Comparison of ENCODE assay signal across 8 mouse cellular contexts in genomic region chr17:26780750-26781571, GRCm38 (mm10). TPM values are rescaled to one million over a fixed set of nuclear protein-coding genes. Genes with fewer than 3 reads are reported as not detected.
DNase-seq lines count a peak whose midpoint lies in the region; ATAC-seq and TF ChIP-seq lines count a peak whose summit lies in the region.

Gene Bnip1 (plus strand): TSS chr17:26781066.

- H3K27me3 ChIP-seq in forebrain, embryonic 10.5 days (ENCODE audit: poor library complexity, severe bottlenecking): 0 out of 2 replicates have a peak, but pooled peaks cover 9% of the 10 kb centered on the region
- no peaks in the 10 kb centered on the region for H3K27me3 ChIP-seq in heart, embryonic 15.5 days
- H3K27me3 ChIP-seq in liver, embryonic 14.5 days (ENCODE audit: control insufficient read depth, insufficient read depth, low read length): no peaks in the 10 kb centered on the region
- H3K27me3 ChIP-seq in neural tube, embryonic 11.5 days (ENCODE audit: control insufficient read depth, insufficient read depth, low read length): no peaks in the 10 kb centered on the region
- H3K27me3 ChIP-seq in stomach, postnatal 0 days (ENCODE audit: control insufficient read depth, insufficient read depth, low read length): no peaks in the 10 kb centered on the region

- peak; percentile 48; the same call in 1 of the 2 replicates for TF ChIP-seq EP300 in liver, embryonic 14.5 days (IDR thresholded peaks at IDR 0.05; ENCODE audit: low read depth)
- TF ChIP-seq EP300 in stomach, postnatal 0 days (optimal IDR thresholded peaks at IDR 0.05): no peak

- peaks cover 26% of the 10 kb centered on the region for H3K36me3 ChIP-seq in forebrain, embryonic 10.5 days (replicated peaks)
- peaks cover 27% of the 10 kb centered on the region for H3K36me3 ChIP-seq in heart, embryonic 15.5 days
- peaks cover 4% of the 10 kb centered on the region; the same call in 1 of the 2 replicates for H3K36me3 ChIP-seq in liver, embryonic 14.5 days (replicated peaks; ENCODE audit: control insufficient read depth, insufficient read depth, low read depth)
- 0 out of 2 replicates have a peak, but pooled peaks cover 2% of the 10 kb centered on the region for H3K36me3 ChIP-seq in neural tube, embryonic 11.5 days (ENCODE audit: control insufficient read depth, insufficient read depth, low read length)
- peaks cover 2% of the 10 kb centered on the region; the same call in 1 of the 2 replicates for H3K36me3 ChIP-seq in stomach, postnatal 0 days (ENCODE audit: control insufficient read depth, insufficient read depth, low read length)

- H3K27ac ChIP-seq in forebrain, embryonic 10.5 days: peak within 1 kb of the TSS; percentile 92
- H3K27ac ChIP-seq in heart, embryonic 15.5 days: peak within 1 kb of the TSS; percentile 82
- peak within 1 kb of the TSS; percentile 71 for H3K27ac ChIP-seq in liver, embryonic 14.5 days
- H3K27ac ChIP-seq in neural tube, embryonic 11.5 days (ENCODE audit: low read depth, low read length): 0 out of 2 replicates have a peak within 1 kb of the TSS, but pooled peaks have one; percentile 39
- peak within 1 kb of the TSS; percentile 93 for H3K27ac ChIP-seq in stomach, postnatal 0 days (replicated peaks)

- peak within 1 kb of the TSS; percentile 81 for H3K4me3 ChIP-seq in forebrain, embryonic 10.5 days
- H3K4me3 ChIP-seq in heart, embryonic 15.5 days: peak within 1 kb of the TSS; percentile 60
- peak within 1 kb of the TSS; percentile 72 to 96 for H3K4me3 ChIP-seq in liver, embryonic 14.5 days (ENCODE audit: insufficient read depth in 1 of 2, low read depth in 2 of 2, low read length in 2 of 2)
- peak within 1 kb of the TSS; percentile 81 for H3K4me3 ChIP-seq in neural tube, embryonic 11.5 days (ENCODE audit: low read depth, low read length)
- H3K4me3 ChIP-seq in stomach, postnatal 0 days (ENCODE audit: low read depth, low read length): peak within 1 kb of the TSS; percentile 82

- ATAC-seq in heart, embryonic 15.5 days (replicated peaks; ENCODE audit: insufficient number of reproducible peaks, insufficient read depth, low FRiP score, low read depth): peak; percentile 72; the same call in 1 of the 2 replicates
- ATAC-seq in liver, embryonic 14.5 days (ENCODE audit: insufficient read depth): peak; percentile 81
- ATAC-seq in neural tube, embryonic 11.5 days (ENCODE audit: insufficient read depth, low FRiP score, low TSS enrichment): no peak
- peak; percentile 76 for ATAC-seq in stomach, postnatal 0 days (ENCODE audit: low FRiP score, low TSS enrichment)

- H3K4me2 ChIP-seq in heart, embryonic 15.5 days: peak within 1 kb of the TSS; percentile 77
- H3K4me2 ChIP-seq in liver, embryonic 14.5 days (ENCODE audit: low read depth): peak within 1 kb of the TSS; percentile 81
- H3K4me2 ChIP-seq in neural tube, embryonic 11.5 days (ENCODE audit: low read depth): peak within 1 kb of the TSS; percentile 70
- peak within 1 kb of the TSS; percentile 84 for H3K4me2 ChIP-seq in stomach, postnatal 0 days (replicated peaks; ENCODE audit: low read depth)

- peak within 1 kb of the TSS; percentile 55 for H3K9ac ChIP-seq in heart, embryonic 15.5 days
- H3K9ac ChIP-seq in liver, embryonic 14.5 days (replicated peaks): peak within 1 kb of the TSS; percentile 72
- peak within 1 kb of the TSS; percentile 83 for H3K9ac ChIP-seq in neural tube, embryonic 11.5 days (ENCODE audit: low read length)
- peak within 1 kb of the TSS; percentile 84 for H3K9ac ChIP-seq in stomach, postnatal 0 days (ENCODE audit: low read length)

- under 1% methylated on average over 42 of the region's 42 CpGs for WGBS in forebrain, embryonic 10.5 days
- WGBS in heart, embryonic 15.5 days: under 1% methylated on average over 42 of the region's 42 CpGs
- WGBS in liver, embryonic 14.5 days (ENCODE audit: insufficient replicate concordance): 1% methylated on average over 42 of the region's 42 CpGs
- WGBS in neural tube, embryonic 11.5 days: under 1% methylated on average over 42 of the region's 42 CpGs
- under 1% methylated on average over 42 of the region's 42 CpGs for WGBS in stomach, postnatal 0 days

- peak; percentile 28; the same call in 1 of the 2 replicates for TF ChIP-seq POLR2A in brain, embryonic 14.5 days (IDR thresholded peaks at IDR 0.05; ENCODE audit: borderline replicate concordance, extremely low read depth, insufficient read depth, insufficient read length, poor library complexity, severe bottlenecking)

- H3K9me3 ChIP-seq in forebrain, embryonic 10.5 days: no peaks in the 10 kb centered on the region
- H3K9me3 ChIP-seq in heart, embryonic 15.5 days (replicated peaks): no peaks in the 10 kb centered on the region
- no peaks in the 10 kb centered on the region for H3K9me3 ChIP-seq in liver, embryonic 14.5 days (ENCODE audit: control insufficient read depth, low read length)
- H3K9me3 ChIP-seq in neural tube, embryonic 11.5 days (ENCODE audit: control insufficient read depth, low read length): no peaks in the 10 kb centered on the region
- H3K9me3 ChIP-seq in stomach, postnatal 0 days (ENCODE audit: control insufficient read depth, low read length): no peaks in the 10 kb centered on the region

- peak; percentile 87 for DNase-seq in CD4-positive, CD25-positive, alpha-beta regulatory T cell, adult 2 months (ENCODE audit: low read depth, low spot score)
- peak; percentile 93 for DNase-seq in brain, embryonic 14.5 days (ENCODE audit: low read depth)
- peak; percentile 78 for DNase-seq in forebrain, embryonic 10.5 days (ENCODE audit: extremely low spot score, low spot score)
- DNase-seq in kidney, postnatal 25 days: peak; percentile 85 to 89
- DNase-seq in liver, embryonic 14.5 days (ENCODE audit: low read depth in 3 of 3, low spot score in 3 of 3): peak; percentile 56 to 60 (median 57)
- peak; percentile 86 for DNase-seq in neural tube, embryonic 11.5 days (ENCODE audit: low spot score)
- DNase-seq in stomach, postnatal 0 days (ENCODE audit: low spot score): peak; percentile 83

- no peak for TF ChIP-seq CTCF in brain, embryonic 14.5 days (IDR thresholded peaks at IDR 0.05; ENCODE audit: borderline replicate concordance, extremely low read depth, insufficient read depth, insufficient read length)
- no peak for TF ChIP-seq CTCF in liver, embryonic 14.5 days (IDR thresholded peaks at IDR 0.05; ENCODE audit: low read depth)
- 0 out of 2 replicates have a peak, but pooled peaks have one; percentile 1 for TF ChIP-seq CTCF in stomach, postnatal 0 days (IDR thresholded peaks at IDR 0.05; ENCODE audit: low read depth)

- peaks cover 25% of the 10 kb centered on the region for H3K4me1 ChIP-seq in forebrain, embryonic 10.5 days
- peaks cover 4% of the 10 kb centered on the region for H3K4me1 ChIP-seq in heart, embryonic 15.5 days (replicated peaks)
- H3K4me1 ChIP-seq in liver, embryonic 14.5 days (replicated peaks; ENCODE audit: control insufficient read depth in 2 of 2, insufficient read depth in 2 of 2, low read length in 1 of 2): peaks cover 14 to 25% of the 10 kb centered on the region in 2 experiments
- peaks cover 10% of the 10 kb centered on the region for H3K4me1 ChIP-seq in neural tube, embryonic 11.5 days (ENCODE audit: control insufficient read depth, insufficient read depth, low read length)
- no peaks in the 10 kb centered on the region for H3K4me1 ChIP-seq in stomach, postnatal 0 days (replicated peaks; ENCODE audit: control insufficient read depth, insufficient read depth)

RNA-seq across cellular contexts. Expression of gene Bnip1, which starts in this region (rescaled TPM):
- 44.3 and 45.2 TPM in 2 replicates for polyA plus RNA-seq in brain, embryonic 14.5 days (2012; rRNA removed)
- polyA plus RNA-seq in forebrain, embryonic 10.5 days (2016; fragmentation: Nextera tagmentation; extraction: Ambion mirVana): 43.9 and 51.5 TPM in 2 replicates
- 51.6 and 53.3 TPM in 2 replicates for polyA plus RNA-seq in heart, embryonic 15.5 days (2015; fragmentation: Nextera tagmentation; extraction: Ambion mirVana)
- polyA plus RNA-seq in liver, embryonic 14.5 days (2012; rRNA removed): 10.5 and 13.7 TPM in 2 replicates
- polyA plus RNA-seq in liver, embryonic 14.5 days (2014; fragmentation: Nextera tagmentation; extraction: Ambion mirVana): 15.0 and 18.8 TPM in 2 replicates
- polyA plus RNA-seq in neural tube, embryonic 11.5 days (2014; fragmentation: Nextera tagmentation; extraction: Ambion mirVana): 49.6 and 51.6 TPM in 2 replicates
- polyA plus RNA-seq in stomach, postnatal 0 days (2015; fragmentation: Nextera tagmentation; extraction: Ambion mirVana): 33.3 and 33.9 TPM in 2 replicates

Comparison
In these comparisons a context has a peak if more than half of its experiments do, and no peak if none do; other contexts are left out.
1. H3K27ac ChIP-seq: peak in every context shown above with its lines; median percentile 93 in stomach, postnatal 0 days; 92 in forebrain, embryonic 10.5 days; 82 in heart, embryonic 15.5 days; 71 in liver, embryonic 14.5 days; 39 in neural tube, embryonic 11.5 days.